Mouse (Mus musculus) liver, postnatal 0 days (tissue): ENCODE data around the gene Grk4.

Source experiments
- CTCF ChIP-seq: sonication (generic); IDR thresholded peaks from 2 replicates; pipeline ENCODE4 v1.5.1; 2016; ENCODE audit warnings: antibody characterized with exemption, low read depth
- EP300 ChIP-seq: IDR thresholded peaks from 2 replicates; pipeline ENCODE4 v1.6.1; 2016; ENCODE audit warnings: antibody characterized with exemption, low read depth, mild to moderate bottlenecking

- TF ChIP-seq CTCF, result no peak
- TF ChIP-seq EP300, result no peak
These were observed 2.6 kb upstream of the Grk4 start for GRCm38 (mm10) chr5:34657556-34657955.
